Mouse (Mus musculus): ENCODE data around the gene Prdm1.

DNA sequence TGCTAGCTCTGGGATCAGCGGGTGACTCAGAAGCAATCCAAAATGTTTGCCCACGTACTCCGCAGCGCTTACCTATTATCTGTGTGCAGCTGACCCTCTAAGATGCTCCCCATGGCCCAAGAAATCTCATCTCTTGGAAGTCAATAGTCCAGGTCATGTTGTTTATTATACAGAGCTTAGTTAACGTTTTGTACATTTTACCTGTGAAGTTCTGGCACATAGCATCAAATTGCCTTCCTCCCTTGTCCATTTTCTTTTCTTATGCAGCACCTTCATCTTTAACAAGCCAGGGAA is 1.7 kb upstream of the Prdm1 start:
- TF ChIP-seq CTCF (IDR thresholded peaks at IDR 0.05; ENCODE audit: low read depth) = no peak
- no peak for TF ChIP-seq EP300 (IDR thresholded peaks at IDR 0.05; ENCODE audit: low read depth)

Data from liver, embryonic 14.5 days (tissue).